Mouse (Mus musculus) C2C12 (cell line): ENCODE measurements around the gene Heg1. TPM values are rescaled to one million over a fixed set of nuclear protein-coding genes. Genes with fewer than 3 reads are reported as not detected.

Source experiments
- H3K27me3 ChIP-seq: one replicate; pipeline ENCODE4 v1.6.1; 2011; ENCODE audit not compliant: control insufficient read depth, insufficient read depth, insufficient read length
- H3K36me3 ChIP-seq: one replicate; pipeline ENCODE4 v1.6.1; 2011; ENCODE audit not compliant: control insufficient read depth, insufficient read depth
- H3K4me3 ChIP-seq: one replicate; pipeline ENCODE4 v1.5.1; 2011; ENCODE audit warnings: mild to moderate bottlenecking, control low read depth; ENCODE audit not compliant: poor library complexity, insufficient read depth, severe bottlenecking
- H3K79me2 ChIP-seq: one replicate; pipeline ENCODE4 v1.6.1; 2011; ENCODE audit not compliant: control insufficient read depth, insufficient read depth
- H3K79me3 ChIP-seq: one replicate; pipeline ENCODE4 v1.6.1; 2011; ENCODE audit warnings: low read depth, control low read depth
- H3ac ChIP-seq: one replicate; pipeline ENCODE3; 2011; ENCODE audit warnings: low read depth; ENCODE audit not compliant: control insufficient read depth, insufficient read length
- CEBPB ChIP-seq: IDR thresholded peaks from one replicate; pipeline ENCODE4 v1.6.1; 2011; ENCODE audit warnings: low read depth, mild to moderate bottlenecking, control low read depth, moderate library complexity
- CTCF ChIP-seq: IDR thresholded peaks from one replicate; pipeline ENCODE4 v1.5.1; 2011; ENCODE audit not compliant: control insufficient read depth, insufficient read depth, insufficient read length
- FOSL1 ChIP-seq: IDR thresholded peaks from one replicate; pipeline ENCODE4 v1.8.0; 2011; ENCODE audit warnings: mild to moderate bottlenecking, low read length; ENCODE audit not compliant: poor library complexity, insufficient read depth, severe bottlenecking
- MAX ChIP-seq: IDR thresholded peaks from one replicate; pipeline ENCODE4 v1.6.1; 2011; ENCODE audit warnings: mild to moderate bottlenecking, control low read depth
- MYOD1 ChIP-seq: IDR thresholded peaks from one replicate; pipeline ENCODE4 v1.6.1; 2011; ENCODE audit warnings: low read depth; ENCODE audit not compliant: control insufficient read depth, insufficient read length
- MYOG ChIP-seq: IDR thresholded peaks from one replicate; pipeline ENCODE4 v1.6.1; 2011; ENCODE audit not compliant: control insufficient read depth, insufficient read length; ENCODE audit errors: extremely low read depth
- USF1 ChIP-seq: IDR thresholded peaks from one replicate; pipeline ENCODE4 v1.6.1; 2011; ENCODE audit warnings: low read depth, mild to moderate bottlenecking, control low read depth, moderate library complexity
- polyA plus RNA-seq: library from polyadenylated mRNA; unstranded; fragments of >200 nt; fragmentation: generic; extraction: Trizol; gene quantifications from one replicate; pipeline ENCODE4 v1.2.1, GENCODE M21; 2012; ENCODE audit warnings: missing spikeins

Gene Heg1
- polyA plus RNA-seq, 1 experiment, result 4.4 TPM

GRCm38 (mm10) chr16:33668448-33668847 is 15.7 kb upstream of the Heg1 start:
- Histone ChIP-seq H3K36me3 (no peaks in the 10 kb centered on the region), H3K79me3 (no peaks in the 10 kb centered on the region), H3ac (no peak overlapping the region), H3K27me3 (no peaks in the 10 kb centered on the region), H3K4me3 (no peak overlapping the region), H3K79me2 (no peaks in the 10 kb centered on the region)
- TF ChIP-seq CEBPB (no peak), MYOG (no peak), USF1 (no peak), MAX (no peak), CTCF (no peak), MYOD1 (no peak), FOSL1 (no peak)

- Histone ChIP-seq H3ac (no peak overlapping the region), H3K79me3 (no peaks in the 10 kb centered on the region), H3K27me3 (no peaks in the 10 kb centered on the region), H3K4me3 (no peak overlapping the region), H3K36me3 (no peaks in the 10 kb centered on the region), H3K79me2 (no peaks in the 10 kb centered on the region)
- peak; percentile 53 for TF ChIP-seq CEBPB
- TF ChIP-seq USF1, result no peak
- TF ChIP-seq CTCF, result no peak
Observed at GRCm38 (mm10) chr16:33669072-33669471, 15.1 kb upstream of the Heg1 start.

- no peak for TF ChIP-seq MYOD1
- no peak for TF ChIP-seq MYOG
- no peak for TF ChIP-seq USF1
- TF ChIP-seq MAX, result no peak
- TF ChIP-seq CEBPB, result no peak
- no peak for TF ChIP-seq CTCF
- no peak for TF ChIP-seq FOSL1
- no peaks in the 10 kb centered on the region for H3K36me3 ChIP-seq
- no peak overlapping the region for H3ac ChIP-seq
- no peaks in the 10 kb centered on the region for H3K79me2 ChIP-seq
- H3K27me3 ChIP-seq, result no peaks in the 10 kb centered on the region
- H3K4me3 ChIP-seq, result no peak overlapping the region
- no peaks in the 10 kb centered on the region for H3K79me3 ChIP-seq
Observed at GRCm38 (mm10) chr16:33670340-33670739, 13.8 kb upstream of the Heg1 start.

GRCm38 (mm10) chr16:33670933-33671332 is 13.2 kb upstream of the Heg1 start:
- H3K79me3 ChIP-seq, result no peaks in the 10 kb centered on the region
- H3K4me3 ChIP-seq, result no peak overlapping the region
- H3K79me2 ChIP-seq, result no peaks in the 10 kb centered on the region
- H3K36me3 ChIP-seq, result no peaks in the 10 kb centered on the region
- no peak for TF ChIP-seq CEBPB
- TF ChIP-seq USF1, result no peak
- no peak for TF ChIP-seq FOSL1
- no peak for TF ChIP-seq CTCF
- TF ChIP-seq MYOD1, result no peak
- no peak for TF ChIP-seq MAX
- no peak for TF ChIP-seq MYOG
- no peak overlapping the region for H3ac ChIP-seq
- H3K27me3 ChIP-seq, result no peaks in the 10 kb centered on the region

- H3K4me3 ChIP-seq, result no peak overlapping the region
- TF ChIP-seq CTCF, result no peak
- TF ChIP-seq MYOG, result no peak
- no peak for TF ChIP-seq MYOD1
- TF ChIP-seq USF1, result no peak
- no peak for TF ChIP-seq MAX
- TF ChIP-seq CEBPB, result no peak
- no peak for TF ChIP-seq FOSL1
- H3K79me2 ChIP-seq, result no peaks in the 10 kb centered on the region
- H3K27me3 ChIP-seq, result no peaks in the 10 kb centered on the region
- no peak overlapping the region for H3ac ChIP-seq
- H3K36me3 ChIP-seq, result no peaks in the 10 kb centered on the region
- H3K79me3 ChIP-seq, result no peaks in the 10 kb centered on the region
Observed at GRCm38 (mm10) chr16:33672188-33672587, 12.0 kb upstream of the Heg1 start.

GRCm38 (mm10) chr16:33672643-33673042 is 11.5 kb upstream of the Heg1 start:
- Histone ChIP-seq H3K79me2 (no peaks in the 10 kb centered on the region), H3K79me3 (no peaks in the 10 kb centered on the region), H3ac (no peak overlapping the region), H3K36me3 (no peaks in the 10 kb centered on the region), H3K27me3 (no peaks in the 10 kb centered on the region), H3K4me3 (no peak overlapping the region)
- TF ChIP-seq MYOG (no peak), CEBPB (no peak), MYOD1 (no peak), CTCF (no peak), USF1 (no peak), MAX (no peak), FOSL1 (no peak)
